Mouse (Mus musculus) Patski (cell line): Measurements from ENCODE around the gene Ltb4r2. TPM values are rescaled to one million over a fixed set of nuclear protein-coding genes. Genes with fewer than 3 reads are reported as not detected.

Source experiments
- ATAC-seq: fragments of 100-300 bp; one replicate; pipeline ENCODE4 v1.8.0; 2021
- CTCF ChIA-PET: fragments of 350-600 bp; sonication (Branson Sonifier 250); formaldehyde crosslinking; loops from one replicate; lab custom pipeline; 2022; ENCODE audit warnings: inconsistent platforms; lab: Charles Lee
- POLR2A ChIA-PET: fragments of 350-600 bp; sonication (Branson Sonifier 250); formaldehyde crosslinking; loops from one replicate; lab custom pipeline; 2022; ENCODE audit warnings: antibody characterized with exemption, inconsistent platforms; lab: Charles Lee
- DNase-seq: peaks from one replicate; pipeline ENCODE4 v3.0.0-alpha.2; 2011; ENCODE audit warnings: low read depth, low spot score
- H3K27me3 ChIP-seq: fragments of 371-371 bp; one replicate; pipeline ENCODE4 v1.5.1; 2021
- CTCF ChIP-seq: fragments of 100-300 bp; IDR thresholded peaks from one replicate; pipeline ENCODE4 v1.5.1; 2021
- in situ Hi-C: fragments of 300-500 bp; cut with MboI; formaldehyde crosslinking; loops from 3 replicates; pipeline ENCODE4 v1.11.1; 2018; ENCODE audit warnings: low pct_unique_long_range_greater_than_20kb, mixed read lengths
- polyA plus RNA-seq: library from polyadenylated mRNA; unstranded; gene quantifications from one replicate; pipeline ENCODE4 v1.2.3, GENCODE M21; 2021

Ltb4r2 gene
- polyA plus RNA-seq, 1 experiment from 2014 or later = not detected

- in situ Hi-C loops = no loop called here
- no peaks in the 10 kb centered on the region for H3K27me3 ChIP-seq
- CTCF ChIA-PET = interaction anchor here (0.8 to 3.3 kb wide), 11 partner anchors 9 to 69 kb away, joined by 3 to 15 read pairs (median 3); partner anchors contain the start of gene Tinf2
- ATAC-seq = peak; percentile 62
- TF ChIP-seq CTCF = no peak
- POLR2A ChIA-PET = no interaction called here
- no peak for DNase-seq
Measured at GRCm38 (mm10) chr14:55721700-55722437, 39.4 kb upstream of the Ltb4r2 start, which contains the start of gene Rabggta. Gene Rabggta (minus strand): TSS chr14:55722263.

- ATAC-seq = no peak
Measured at GRCm38 (mm10) chr14:55722438-55722945, 38.7 kb upstream of the Ltb4r2 start.

DNA sequence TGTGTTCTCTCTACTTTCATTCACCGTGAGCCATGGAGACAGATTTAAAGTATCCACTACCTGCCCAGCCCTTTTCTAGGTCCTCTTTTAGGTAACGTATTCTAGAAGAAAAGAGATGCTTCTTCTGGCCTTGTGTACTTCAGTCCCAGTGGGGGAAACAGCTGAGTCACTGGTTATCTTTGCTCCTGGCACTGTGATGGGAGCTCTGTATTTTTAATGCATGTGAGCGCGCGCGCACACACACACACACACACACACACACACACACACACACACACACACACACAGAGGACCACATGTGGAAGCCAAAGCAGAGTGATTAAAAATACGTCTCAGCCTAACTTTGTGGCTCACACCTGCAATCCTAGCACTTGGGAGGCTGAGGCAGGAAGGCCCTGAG, 37.8 kb upstream of the Ltb4r2 start:
- in situ Hi-C loops = no loop called here
- ChIA-PET CTCF (interaction anchor here (0.6 to 3.3 kb wide), 2 partner anchors 20 to 42 kb away, joined by 3 to 15 read pairs; partner anchors contain the start of gene Tinf2), POLR2A (no interaction called here)
- DNase-seq = no peak
- ATAC-seq = no peak
- no peaks in the 10 kb centered on the region for H3K27me3 ChIP-seq
- TF ChIP-seq CTCF = no peak

More at GRCm38 (mm10) chr14:55722438-55722945, 38.7 kb upstream of the Ltb4r2 start:
- no peaks in the 10 kb centered on the region for H3K27me3 ChIP-seq
- in situ Hi-C loops = no loop called here
- no peak for DNase-seq
- CTCF ChIA-PET = interaction anchor here (0.8 to 3.3 kb wide), 7 partner anchors 9 to 69 kb away, joined by 3 to 15 read pairs (median 3); no protein-coding TSS in a partner anchor
- TF ChIP-seq CTCF = no peak
- POLR2A ChIA-PET = no interaction called here

DNA sequence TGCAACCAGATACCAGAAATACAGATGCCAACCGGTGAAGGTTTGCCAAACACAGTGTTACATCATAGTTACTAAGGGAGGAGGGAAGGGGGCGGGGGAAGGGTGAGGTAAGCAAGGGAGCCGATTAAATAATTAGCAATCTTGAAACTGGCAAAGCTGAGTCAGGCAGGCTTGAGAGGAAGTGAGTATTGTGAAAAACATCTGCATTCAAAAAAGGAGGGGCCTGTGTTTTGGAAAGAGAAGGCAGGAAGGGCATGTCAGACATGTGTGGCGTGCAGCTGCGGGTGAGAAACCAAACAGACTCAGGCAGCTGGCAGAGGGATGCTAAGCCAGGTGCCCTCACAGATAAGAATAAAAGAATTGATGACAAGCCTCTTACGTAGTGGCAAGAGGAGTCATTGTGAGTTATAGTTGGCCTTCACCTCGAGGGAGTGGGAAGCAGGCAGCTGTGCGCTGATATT, 36.8 kb upstream of the Ltb4r2 start:
- ATAC-seq (peak; percentile 58), DNase-seq (no peak)
- H3K27me3 ChIP-seq = no peaks in the 10 kb centered on the region
- in situ Hi-C loops = no loop called here
- ChIA-PET POLR2A (interaction anchor here (1.3 kb wide), 1 partner anchor 8 kb away, joined by 3 read pairs; no protein-coding TSS in a partner anchor), CTCF (interaction anchor here (0.9 to 1.0 kb wide), 2 partner anchors 11 to 12 kb away, joined by 3 read pairs; no protein-coding TSS in a partner anchor)
- TF ChIP-seq CTCF = no peak

GRCm38 (mm10) chr14:55726261-55726660, 35.0 kb upstream of the Ltb4r2 start:
- ChIA-PET CTCF (no interaction called here), POLR2A (no interaction called here)
- ATAC-seq (no peak), DNase-seq (no peak)
- in situ Hi-C loops = no loop called here
- TF ChIP-seq CTCF = no peak
- no peaks in the 10 kb centered on the region for H3K27me3 ChIP-seq

DNA sequence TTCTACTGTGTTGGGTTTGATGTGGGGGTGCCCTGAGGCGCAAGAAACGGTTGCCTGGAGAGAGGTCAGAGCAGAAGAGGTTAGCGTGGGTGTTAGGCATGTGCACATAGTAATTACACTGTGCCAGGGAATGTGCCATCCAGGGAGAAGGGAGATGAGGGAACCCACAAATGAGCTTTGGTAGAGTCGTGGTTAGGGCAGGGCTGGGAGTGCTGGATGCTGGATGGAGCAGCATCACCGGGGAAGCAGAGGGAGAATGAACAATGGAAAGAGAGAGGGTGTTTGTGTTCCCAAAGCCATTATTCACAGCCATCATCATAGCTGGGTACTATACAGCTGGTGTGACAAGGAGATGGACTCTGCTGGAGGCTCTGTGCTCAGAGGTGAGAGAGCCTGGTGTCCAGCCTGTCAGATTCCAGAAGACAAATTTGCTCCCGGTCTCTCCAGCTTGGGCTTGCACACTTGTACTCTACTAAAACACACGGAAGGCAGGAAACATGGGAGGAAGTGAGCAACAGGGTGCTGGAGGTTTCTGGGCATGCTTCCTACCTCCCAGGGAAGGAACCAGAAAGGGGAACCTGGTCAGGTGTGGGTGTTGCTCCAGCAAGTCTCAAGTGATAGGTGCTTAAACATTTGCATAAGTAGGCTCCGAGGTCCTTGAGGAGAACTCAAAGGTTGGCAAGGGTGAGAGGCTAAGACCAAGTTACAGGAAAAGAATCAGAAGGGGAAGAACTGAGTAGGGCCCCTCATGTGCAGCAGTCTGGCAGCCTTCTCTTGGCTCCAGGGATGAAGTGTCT, 33.1 kb upstream of the Ltb4r2 start:
- in situ Hi-C loops = no loop called here
- POLR2A ChIA-PET = no interaction called here
- peak; percentile 28 for ATAC-seq

DNA sequence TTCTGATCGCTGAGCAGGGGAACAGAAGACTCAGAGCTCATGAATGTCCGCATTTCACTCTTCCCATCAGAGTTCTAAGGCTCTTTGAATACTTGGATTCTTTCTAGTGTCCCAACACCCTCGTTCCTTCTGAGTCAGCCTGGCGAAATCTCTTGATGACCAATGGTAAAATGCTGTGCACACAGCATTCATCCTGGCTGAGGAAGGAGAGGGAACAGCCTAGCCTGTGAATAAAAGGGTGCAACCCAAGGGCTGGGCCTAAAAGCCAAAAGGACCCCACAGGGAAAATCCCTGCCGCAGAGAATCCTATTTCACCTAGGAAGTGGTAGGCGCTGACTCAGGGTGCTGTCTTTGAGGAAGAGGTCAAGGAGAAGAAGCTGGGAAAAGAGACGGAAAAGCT, 31.1 kb upstream of the Ltb4r2 start:
- POLR2A ChIA-PET = no interaction called here
- no peak for TF ChIP-seq CTCF
- ATAC-seq = no peak
- DNase-seq = no peak
- in situ Hi-C loops = no loop called here
- CTCF ChIA-PET = interaction anchor here (1.1 to 1.8 kb wide), 4 partner anchors 9 to 48 kb away, joined by 3 to 6 read pairs (median 4); partner anchors contain the start of gene Tinf2
- no peaks in the 10 kb centered on the region for H3K27me3 ChIP-seq

More for the DNA sequence above, 33.1 kb upstream of the Ltb4r2 start:
- DNase-seq = no peak
- no peaks in the 10 kb centered on the region for H3K27me3 ChIP-seq
- CTCF ChIA-PET = interaction anchor here (1.6 kb wide), 2 partner anchors 16 to 37 kb away, joined by 3 to 4 read pairs; no protein-coding TSS in a partner anchor
- no peak for TF ChIP-seq CTCF

DNA sequence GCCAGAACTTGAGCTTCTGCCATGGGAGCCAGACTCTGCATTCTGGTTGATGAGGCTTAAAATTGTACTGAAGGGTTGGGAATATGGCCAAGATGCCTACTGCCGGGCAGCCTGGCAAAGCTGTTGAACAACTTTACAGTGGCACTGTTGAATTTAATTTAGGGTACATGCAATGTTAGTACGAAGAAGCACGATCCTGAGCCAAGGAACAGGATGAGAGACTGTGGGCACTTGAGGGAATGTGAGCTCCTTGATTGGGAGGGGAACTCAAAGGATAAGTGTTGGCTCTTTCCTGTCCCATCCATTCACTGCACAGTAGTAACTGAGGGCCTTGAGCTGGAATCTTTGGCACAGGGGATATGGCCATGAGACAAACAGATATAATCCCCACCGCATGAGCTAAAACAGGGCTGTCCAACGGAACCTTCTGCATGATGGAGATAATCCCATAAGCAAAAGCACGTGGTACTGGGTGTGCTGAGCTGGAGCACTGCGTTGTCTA, 30.6 kb upstream of the Ltb4r2 start:
- ChIA-PET POLR2A (no interaction called here), CTCF (interaction anchor here (1.0 to 1.8 kb wide), 4 partner anchors 8 to 48 kb away, joined by 3 to 6 read pairs (median 4); partner anchors contain the start of genes Rabggta and Tinf2)
- DNase-seq = no peak
- no peak for TF ChIP-seq CTCF
- no peak for ATAC-seq
- in situ Hi-C loops = no loop called here
- H3K27me3 ChIP-seq = no peaks in the 10 kb centered on the region

DNA sequence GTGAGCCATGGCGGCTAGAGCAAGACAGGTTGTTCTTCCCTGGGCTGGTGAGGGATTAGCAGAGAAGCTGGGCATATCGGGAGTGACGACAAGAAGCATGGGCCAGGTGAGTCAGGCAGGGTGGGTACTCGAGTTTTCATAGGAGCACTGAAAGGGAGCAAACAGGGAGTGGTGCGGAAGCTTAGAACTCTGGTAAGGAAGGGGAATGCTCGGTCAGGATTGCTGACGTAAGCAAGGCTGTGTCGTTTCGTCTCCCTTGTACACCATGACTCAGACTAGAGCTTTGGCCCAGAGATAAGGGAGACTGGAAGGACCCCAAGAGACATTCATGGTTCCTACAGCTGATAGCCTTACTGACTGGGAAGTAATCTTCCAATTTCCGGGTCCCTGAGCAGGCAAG, 27.3 kb upstream of the Ltb4r2 start:
- ChIA-PET CTCF (interaction anchor here (1.2 kb wide), 1 partner anchor 37 kb away, joined by 3 read pairs; no protein-coding TSS in a partner anchor), POLR2A (no interaction called here)
- TF ChIP-seq CTCF = no peak
- H3K27me3 ChIP-seq = no peaks in the 10 kb centered on the region
- DNase-seq (no peak), ATAC-seq (no peak)
- in situ Hi-C loops = no loop called here

DNA sequence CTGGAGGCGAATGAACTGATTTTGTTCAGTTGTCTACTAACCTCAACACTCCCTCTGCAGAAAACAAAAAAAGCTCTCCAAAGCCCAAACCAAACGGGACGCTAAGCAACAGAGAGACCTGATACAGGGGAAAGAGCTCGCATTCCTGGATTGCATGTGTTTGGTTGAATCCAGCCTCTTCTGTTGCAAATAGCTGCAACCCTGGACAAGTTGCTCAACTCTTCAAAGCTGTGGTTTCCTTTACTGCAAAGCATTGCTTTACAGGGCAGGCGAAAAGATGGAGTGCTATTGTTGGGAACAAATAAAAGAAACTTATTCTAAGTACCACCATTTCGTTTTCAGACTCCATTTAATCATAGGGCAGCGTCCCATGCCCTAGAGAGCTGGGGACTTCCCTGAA, 26.4 kb upstream of the Ltb4r2 start:
- H3K27me3 ChIP-seq = no peaks in the 10 kb centered on the region
- in situ Hi-C loops = no loop called here
- no peak for DNase-seq
- ChIA-PET POLR2A (no interaction called here), CTCF (interaction anchor here (0.7 to 1.8 kb wide), 5 partner anchors 9 to 38 kb away, joined by 3 to 10 read pairs (median 3); partner anchors contain the start of gene Tgm1)
- no peak for TF ChIP-seq CTCF
- no peak for ATAC-seq
